Mouse (Mus musculus): ENCODE results near the gene Prdx5. TPM values are rescaled to one million over a fixed set of nuclear protein-coding genes. Genes with fewer than 3 reads are reported as not detected.
"Not testable (repeated sequence)": the region's sequence is repeated elsewhere in the genome, so short reads cannot be mapped to it uniquely, and the experiment has no call there.

Gene Prdx5
- polyA plus RNA-seq, 1 experiment from 2014 or later = 217 TPM

DNA sequence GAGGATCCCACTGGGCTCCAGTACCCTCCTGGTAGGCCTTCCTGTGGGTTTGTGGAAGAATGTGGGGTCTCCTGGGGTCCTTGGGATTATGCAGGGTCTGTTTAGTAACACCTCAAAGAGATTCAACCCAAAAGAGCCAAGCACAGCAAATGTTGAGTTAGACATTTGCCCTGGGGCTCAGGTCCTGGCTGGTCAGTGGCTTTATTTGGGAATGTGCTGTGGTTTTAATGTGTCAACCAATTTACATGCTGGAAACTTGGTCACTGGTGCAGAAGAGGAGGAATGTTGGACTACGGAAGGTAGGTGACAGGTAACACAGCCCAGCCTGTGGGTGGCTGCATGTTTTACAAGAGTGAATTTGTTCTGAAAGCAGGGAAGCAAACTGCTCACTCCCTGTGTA, 6.9 kb downstream of the Prdx5 start:
- Histone ChIP-seq H3K9me3 (peaks cover 7% of the 10 kb centered on the region; the same call in 1 of the 2 replicates), H3K4me1 (peaks cover 7% of the 10 kb centered on the region), H3K9ac (no peak overlapping the region), H3K4me2 (no peak overlapping the region), H3K36me3 (peaks cover 40% of the 10 kb centered on the region), H3K27me3 (replicated peaks) (no peaks in the 10 kb centered on the region), H3K4me3 (no peak overlapping the region), H3K27ac (replicated peaks) (no peak overlapping the region)
- no peak for ATAC-seq (ENCODE audit: extremely low read depth, insufficient number of reproducible peaks, low FRiP score, low TSS enrichment)
- WGBS = 93% methylated on average over 1 of the region's 1 CpGs

DNA sequence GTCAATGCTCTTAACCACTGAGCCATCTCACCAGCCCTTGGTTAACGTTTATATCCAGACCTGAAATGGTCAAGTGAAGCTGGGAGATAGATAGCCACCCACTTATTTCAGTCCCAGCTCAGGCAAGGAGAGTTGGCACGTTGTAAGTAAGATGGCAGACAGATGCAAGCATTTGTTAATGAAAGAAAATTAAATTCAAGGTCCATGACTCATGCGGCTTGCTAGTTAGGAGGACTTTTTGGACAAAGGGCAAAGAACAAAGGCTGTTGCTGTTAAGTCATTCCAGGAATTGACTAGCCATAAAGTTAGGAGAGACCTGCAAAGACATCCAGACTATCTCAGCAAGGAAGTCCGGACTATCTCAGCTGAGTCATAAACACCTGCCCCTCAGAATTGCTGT, 10.3 kb downstream of the Prdx5 start:
- Histone ChIP-seq H3K36me3 (peaks cover 14% of the 10 kb centered on the region), H3K4me3 (no peak overlapping the region), H3K9me3 (peaks cover 13% of the 10 kb centered on the region), H3K4me2 (no peak overlapping the region), H3K27me3 (replicated peaks) (no peaks in the 10 kb centered on the region), H3K4me1 (no peaks in the 10 kb centered on the region), H3K27ac (replicated peaks) (no peak overlapping the region), H3K9ac (no peak overlapping the region)
- ATAC-seq (ENCODE audit: extremely low read depth, insufficient number of reproducible peaks, low FRiP score, low TSS enrichment) = no peak
- WGBS = 75% methylated on average over 4 of the region's 4 CpGs

DNA sequence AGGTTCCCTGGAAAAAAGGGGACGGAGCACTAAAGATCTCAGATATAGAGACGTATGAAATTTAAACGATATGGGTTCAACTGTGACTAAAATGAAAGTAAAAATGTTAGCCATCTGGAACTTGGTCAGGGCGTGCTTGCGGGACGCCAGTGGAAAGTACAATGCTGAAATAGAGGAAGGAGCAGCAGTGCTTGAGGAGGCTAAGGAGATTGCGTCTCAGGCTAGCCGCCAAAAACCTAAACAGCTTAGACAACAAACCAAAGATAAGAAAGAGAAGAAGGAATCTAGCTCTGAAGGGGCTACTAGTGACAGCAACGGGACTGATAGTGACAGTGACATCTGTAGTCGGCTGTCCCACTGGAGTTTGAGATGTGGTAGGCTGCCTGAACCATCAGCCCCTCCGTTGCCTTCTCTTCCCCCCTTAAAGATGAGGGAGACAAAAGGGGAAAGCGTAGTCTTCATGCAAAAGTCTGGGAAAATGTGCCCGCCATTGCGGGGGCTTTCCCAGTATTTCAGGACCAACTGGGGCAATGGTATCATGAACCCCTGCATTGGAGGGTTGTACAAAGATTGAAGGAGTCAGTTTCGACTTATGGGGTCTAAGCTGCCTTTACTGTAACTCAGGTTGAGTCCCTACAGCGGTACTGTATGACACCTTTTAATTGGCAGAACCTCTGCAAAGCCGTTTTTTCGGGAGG, 14.1 kb downstream of the Prdx5 start:
- peaks cover 13% of the 10 kb centered on the region for H3K9me3 ChIP-seq
- not testable (repeated sequence) for H3K36me3 ChIP-seq; H3K4me1 ChIP-seq; ATAC-seq (ENCODE audit: extremely low read depth, insufficient number of reproducible peaks, low FRiP score, low TSS enrichment); H3K27ac ChIP-seq (replicated peaks); H3K27me3 ChIP-seq (replicated peaks); H3K4me3 ChIP-seq; H3K9ac ChIP-seq
- H3K4me2 ChIP-seq = 0 out of 2 replicates have a peak overlapping the region, but pooled peaks have one; percentile 9
- WGBS = 71% methylated on average over 18 of the region's 18 CpGs

DNA sequence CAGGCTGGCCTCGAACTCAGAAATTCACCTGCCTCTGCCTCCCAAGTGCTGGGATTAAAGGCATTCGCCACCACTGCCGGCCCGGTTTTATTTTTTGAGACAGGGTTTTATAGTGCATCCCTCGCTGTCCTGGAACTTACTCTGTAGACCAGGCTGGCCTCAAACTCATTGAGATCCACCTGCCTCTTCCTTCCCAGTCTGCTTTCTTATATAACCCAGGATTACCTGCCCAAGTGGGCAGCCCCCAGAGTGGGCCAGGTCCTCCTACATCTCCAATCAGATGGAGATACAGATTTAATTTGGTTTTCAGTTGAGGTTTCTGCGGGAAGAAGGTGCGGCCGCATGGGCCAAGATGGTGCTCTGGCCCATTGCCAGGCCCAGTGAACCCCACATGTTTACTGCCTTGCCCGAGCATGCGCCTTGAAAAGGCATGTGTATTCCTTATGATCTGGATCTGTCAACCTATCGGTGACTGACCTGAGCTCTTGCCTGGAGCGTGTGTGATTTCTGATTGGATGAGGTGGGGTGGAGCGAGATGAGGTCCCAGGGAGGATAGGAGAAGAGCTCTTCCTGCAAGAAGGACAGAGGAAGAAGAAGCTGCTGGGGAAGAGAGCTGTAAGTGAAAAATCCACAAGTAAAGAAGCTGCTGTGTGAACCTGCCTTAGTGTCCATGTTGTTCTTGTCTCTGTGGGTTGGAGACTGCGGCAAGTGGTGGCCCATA, 16.0 kb downstream of the Prdx5 start:
- WGBS = 86% methylated on average over 14 of the region's 14 CpGs
- no peak for ATAC-seq (ENCODE audit: extremely low read depth, insufficient number of reproducible peaks, low FRiP score, low TSS enrichment)
- Histone ChIP-seq H3K4me1 (no peaks in the 10 kb centered on the region), H3K27me3 (replicated peaks) (no peaks in the 10 kb centered on the region), H3K36me3 (no peaks in the 10 kb centered on the region), H3K4me3 (no peak overlapping the region), H3K9me3 (peaks cover 6% of the 10 kb centered on the region; the same call in 1 of the 2 replicates), H3K27ac (replicated peaks) (no peak overlapping the region), H3K9ac (no peak overlapping the region), H3K4me2 (no peak overlapping the region)

DNA sequence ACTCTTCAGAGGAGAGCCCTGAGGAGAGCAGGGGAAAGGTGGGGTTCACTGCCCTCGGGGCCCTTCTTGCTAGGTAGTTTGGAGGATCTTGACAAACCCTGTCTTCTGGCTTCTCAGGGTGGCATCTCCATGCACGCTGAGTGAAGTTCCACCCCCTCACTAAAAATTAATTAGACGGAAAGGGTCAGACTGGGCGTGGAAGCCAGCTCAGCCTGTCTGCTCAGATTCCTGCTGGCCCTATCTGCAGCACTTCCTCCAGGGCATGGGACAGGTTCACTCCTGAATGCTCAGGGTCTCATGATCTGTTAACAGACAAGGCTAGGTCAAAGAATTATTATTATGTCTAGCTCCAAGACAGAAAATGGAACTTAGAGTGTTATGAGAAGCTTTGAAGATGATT, 17.4 kb downstream of the Prdx5 start:
- peaks cover 6% of the 10 kb centered on the region; the same call in 1 of the 2 replicates for H3K9me3 ChIP-seq
- H3K27me3 ChIP-seq (replicated peaks) = no peaks in the 10 kb centered on the region
- H3K4me3 ChIP-seq = no peak overlapping the region
- no peak overlapping the region for H3K27ac ChIP-seq (replicated peaks)
- ATAC-seq (ENCODE audit: extremely low read depth, insufficient number of reproducible peaks, low FRiP score, low TSS enrichment) = no peak
- H3K36me3 ChIP-seq = no peaks in the 10 kb centered on the region
- H3K4me1 ChIP-seq = no peaks in the 10 kb centered on the region
- no peak overlapping the region for H3K4me2 ChIP-seq
- WGBS = 42% methylated on average over 4 of the region's 4 CpGs
- no peak overlapping the region for H3K9ac ChIP-seq

DNA sequence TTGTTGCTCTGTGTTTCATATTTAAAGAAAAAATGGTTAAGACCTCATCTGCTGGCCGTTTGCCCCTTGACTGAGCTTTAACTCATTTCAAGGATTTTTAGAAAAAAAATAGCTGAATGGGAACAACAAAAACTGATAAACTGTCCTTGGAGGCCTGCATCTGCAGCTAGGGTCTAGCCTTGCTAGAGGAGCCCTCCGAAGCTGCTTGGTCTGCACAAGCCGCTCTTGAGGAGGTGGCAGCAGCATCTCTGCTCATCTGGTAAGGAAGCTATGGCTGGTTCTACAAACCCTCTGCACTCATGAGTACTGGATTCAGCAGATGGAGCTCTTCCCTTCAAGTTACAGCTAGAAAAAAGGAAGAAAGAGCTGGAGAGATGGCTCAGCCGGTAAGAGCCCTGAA, 31.9 kb downstream of the Prdx5 start:
- ATAC-seq (ENCODE audit: extremely low read depth, insufficient number of reproducible peaks, low FRiP score, low TSS enrichment) = no peak
- no peak overlapping the region for H3K9ac ChIP-seq
- H3K36me3 ChIP-seq = no peaks in the 10 kb centered on the region
- no peak overlapping the region for H3K4me3 ChIP-seq
- no peaks in the 10 kb centered on the region for H3K4me1 ChIP-seq
- H3K27ac ChIP-seq (replicated peaks) = no peak overlapping the region
- H3K9me3 ChIP-seq = no peaks in the 10 kb centered on the region
- no peaks in the 10 kb centered on the region for H3K27me3 ChIP-seq (replicated peaks)
- H3K4me2 ChIP-seq = no peak overlapping the region
- WGBS = 77% methylated on average over 4 of the region's 4 CpGs

DNA sequence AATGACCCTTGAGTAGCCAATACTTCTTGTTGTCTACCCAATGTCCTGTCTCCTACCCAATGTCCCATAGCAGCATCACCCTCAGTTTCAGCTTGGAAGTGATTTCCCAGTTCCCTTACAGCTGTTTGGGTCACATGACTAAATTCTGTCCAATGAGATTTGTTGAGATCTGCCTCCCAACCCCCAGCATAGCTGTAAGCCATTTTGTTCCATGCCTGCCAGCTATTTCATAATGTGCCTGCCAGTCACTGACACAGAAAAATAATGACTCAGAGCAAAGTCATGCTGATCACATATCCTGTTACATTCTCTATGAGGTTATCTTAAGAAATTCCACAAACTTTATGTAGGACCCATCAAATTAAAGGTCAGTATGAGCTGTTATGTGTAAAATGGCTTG, 33.1 kb downstream of the Prdx5 start:
- no peaks in the 10 kb centered on the region for H3K9me3 ChIP-seq
- ATAC-seq (ENCODE audit: extremely low read depth, insufficient number of reproducible peaks, low FRiP score, low TSS enrichment) = no peak
- no peaks in the 10 kb centered on the region for H3K36me3 ChIP-seq

DNA sequence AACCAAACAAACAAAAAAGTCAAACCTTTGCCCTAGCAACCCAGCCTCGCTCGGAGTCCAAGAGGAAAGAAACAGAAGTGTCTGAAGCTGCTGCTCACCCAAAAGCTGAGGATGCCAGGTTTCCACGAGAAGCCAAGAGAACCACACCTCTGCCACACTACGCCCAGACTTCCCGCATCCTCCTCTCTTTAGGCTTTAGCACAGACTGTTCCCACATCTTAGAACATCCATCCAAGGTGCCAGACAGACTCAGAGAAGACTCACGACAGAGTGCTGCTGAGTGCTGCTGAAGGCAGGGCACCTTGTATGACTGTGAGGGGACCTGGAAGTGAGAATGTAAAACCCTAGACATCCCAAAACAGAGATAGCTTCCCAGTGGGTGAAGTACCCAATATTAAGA, 34.1 kb downstream of the Prdx5 start:
- Histone ChIP-seq H3K4me1 (no peaks in the 10 kb centered on the region), H3K27ac (replicated peaks) (no peak overlapping the region), H3K9me3 (no peaks in the 10 kb centered on the region), H3K4me2 (no peak overlapping the region), H3K4me3 (no peak overlapping the region), H3K36me3 (no peaks in the 10 kb centered on the region), H3K9ac (no peak overlapping the region), H3K27me3 (replicated peaks) (no peaks in the 10 kb centered on the region)
- no peak for ATAC-seq (ENCODE audit: extremely low read depth, insufficient number of reproducible peaks, low FRiP score, low TSS enrichment)
- WGBS = 78% methylated on average over 6 of the region's 6 CpGs

More for the DNA sequence above, 33.1 kb downstream of the Prdx5 start:
- no peak overlapping the region for H3K9ac ChIP-seq
- no peaks in the 10 kb centered on the region for H3K27me3 ChIP-seq (replicated peaks)
- H3K4me1 ChIP-seq = no peaks in the 10 kb centered on the region
- H3K27ac ChIP-seq (replicated peaks) = no peak overlapping the region
- no peak overlapping the region for H3K4me2 ChIP-seq
- H3K4me3 ChIP-seq = no peak overlapping the region

DNA sequence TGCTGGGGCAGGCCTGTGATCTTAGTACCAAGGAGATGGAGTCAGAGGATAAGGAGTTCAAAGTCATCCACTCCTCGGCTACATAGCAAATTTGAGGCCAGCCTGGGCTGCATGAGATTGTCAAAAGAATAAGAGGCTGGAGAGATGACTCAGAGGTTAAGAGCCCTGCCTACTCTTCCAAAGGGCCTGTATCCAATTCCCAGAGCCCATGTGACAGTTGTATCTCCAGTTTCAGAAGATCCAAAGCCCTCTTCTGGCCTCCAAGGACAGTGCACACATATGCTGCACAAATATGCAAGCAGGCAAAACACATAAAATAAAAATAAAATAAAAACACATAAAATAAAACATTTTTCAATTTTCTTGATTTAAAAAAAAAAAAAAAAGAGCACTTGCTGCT, 35.6 kb downstream of the Prdx5 start:
- 62% methylated on average over 1 of the region's 1 CpGs for WGBS
- Histone ChIP-seq H3K4me1 (0 out of 2 replicates have a peak, but pooled peaks cover 3% of the 10 kb centered on the region), H3K27ac (replicated peaks) (no peak overlapping the region), H3K27me3 (replicated peaks) (no peaks in the 10 kb centered on the region), H3K36me3 (no peaks in the 10 kb centered on the region), H3K4me3 (no peak overlapping the region), H3K4me2 (no peak overlapping the region), H3K9ac (no peak overlapping the region), H3K9me3 (no peaks in the 10 kb centered on the region)
- no peak for ATAC-seq (ENCODE audit: extremely low read depth, insufficient number of reproducible peaks, low FRiP score, low TSS enrichment)

DNA sequence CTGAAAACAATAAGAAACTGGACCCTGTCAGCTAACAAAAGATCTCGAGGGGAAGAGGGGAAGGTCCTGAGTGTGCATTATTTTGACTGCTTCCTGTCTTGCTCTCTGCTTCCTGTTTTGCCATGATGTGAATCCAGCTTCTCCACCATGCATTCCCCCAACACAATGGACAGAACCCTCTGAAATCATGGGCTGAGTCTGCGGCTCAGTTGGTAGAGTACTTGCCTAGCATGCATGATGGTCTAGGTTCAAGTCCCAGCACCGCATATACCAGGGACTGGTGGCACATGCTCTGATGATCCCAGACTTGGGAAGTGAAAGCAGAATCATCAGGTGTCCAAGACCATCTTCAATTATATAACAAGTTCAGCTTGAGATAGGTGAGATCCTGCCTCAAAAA, 37.2 kb downstream of the Prdx5 start:
- H3K27ac ChIP-seq (replicated peaks) = no peak overlapping the region
- H3K4me1 ChIP-seq = 0 out of 2 replicates have a peak, but pooled peaks cover 6% of the 10 kb centered on the region
- no peaks in the 10 kb centered on the region for H3K36me3 ChIP-seq
- WGBS = 64% methylated on average over 3 of the region's 3 CpGs
- no peaks in the 10 kb centered on the region for H3K27me3 ChIP-seq (replicated peaks)
- ATAC-seq (ENCODE audit: extremely low read depth, insufficient number of reproducible peaks, low FRiP score, low TSS enrichment) = no peak
- H3K4me2 ChIP-seq = no peak overlapping the region
- no peak overlapping the region for H3K9ac ChIP-seq
- H3K9me3 ChIP-seq = no peaks in the 10 kb centered on the region
- H3K4me3 ChIP-seq = no peak overlapping the region

DNA sequence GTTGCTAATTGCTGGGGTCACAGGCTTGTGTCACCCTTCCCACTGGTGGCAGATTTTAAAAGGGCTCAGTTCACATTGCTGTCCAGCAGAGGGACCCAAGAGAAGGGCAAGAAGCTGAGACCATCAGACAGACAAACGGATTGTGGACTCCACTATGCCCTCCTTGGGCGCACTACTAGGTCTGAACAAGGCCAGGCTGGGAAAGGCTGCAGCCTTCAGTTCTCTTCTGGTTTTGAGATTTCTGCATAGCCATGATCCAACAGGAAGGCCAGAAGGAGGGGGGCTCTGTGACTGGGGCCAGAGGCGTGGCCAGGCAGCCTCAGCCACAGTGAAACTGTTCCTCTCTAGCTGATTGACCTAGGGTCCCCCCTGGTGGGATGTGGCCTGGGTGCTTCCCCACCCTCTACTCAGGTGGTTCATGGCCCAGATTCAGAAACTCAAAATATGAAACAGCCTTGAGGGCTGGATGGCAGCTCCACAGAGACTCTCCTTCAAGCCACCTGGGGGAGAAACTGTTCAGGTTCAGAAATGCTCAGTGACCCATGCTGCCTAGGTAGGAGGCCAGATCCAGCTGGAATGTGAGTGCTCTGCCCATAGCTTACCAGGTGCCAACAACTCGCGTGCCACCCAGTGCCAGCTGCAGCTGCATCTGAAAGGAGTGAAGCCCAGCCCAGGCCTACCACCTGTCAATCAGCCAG, 38.2 kb downstream of the Prdx5 start:
- Histone ChIP-seq H3K36me3 (no peaks in the 10 kb centered on the region), H3K4me1 (0 out of 2 replicates have a peak, but pooled peaks cover 6% of the 10 kb centered on the region), H3K27me3 (replicated peaks) (no peaks in the 10 kb centered on the region), H3K9me3 (no peaks in the 10 kb centered on the region), H3K27ac (replicated peaks) (no peak overlapping the region), H3K4me3 (no peak overlapping the region), H3K4me2 (no peak overlapping the region), H3K9ac (no peak overlapping the region)
- 66% methylated on average over 5 of the region's 5 CpGs for WGBS
- ATAC-seq (ENCODE audit: extremely low read depth, insufficient number of reproducible peaks, low FRiP score, low TSS enrichment) = no peak
